Mouse (Mus musculus): ENCODE results near the gene Fbxl17. TPM values are rescaled to one million over a fixed set of nuclear protein-coding genes. Genes with fewer than 3 reads are reported as not detected.

Fbxl17 gene
- polyA plus RNA-seq, 1 experiment = 27.5 TPM

- no peak overlapping the region for H3K27ac ChIP-seq (ENCODE audit: insufficient read depth, low read length)
- H3K4me3 ChIP-seq (ENCODE audit: insufficient read depth, low read length) = no peak overlapping the region
- TF ChIP-seq POLR2A (IDR thresholded peaks at IDR 0.05; ENCODE audit: low read depth, low read length) = no peak
- no peak for TF ChIP-seq CTCF (IDR thresholded peaks at IDR 0.05; ENCODE audit: borderline replicate concordance, insufficient read depth, low read length)
- H3K4me1 ChIP-seq (ENCODE audit: control insufficient read depth, insufficient read depth, low read length) = no peaks in the 10 kb centered on the region
These were observed 491.0 kb downstream of the Fbxl17 start for GRCm38 (mm10) chr17:63008788-63009187.

DNA sequence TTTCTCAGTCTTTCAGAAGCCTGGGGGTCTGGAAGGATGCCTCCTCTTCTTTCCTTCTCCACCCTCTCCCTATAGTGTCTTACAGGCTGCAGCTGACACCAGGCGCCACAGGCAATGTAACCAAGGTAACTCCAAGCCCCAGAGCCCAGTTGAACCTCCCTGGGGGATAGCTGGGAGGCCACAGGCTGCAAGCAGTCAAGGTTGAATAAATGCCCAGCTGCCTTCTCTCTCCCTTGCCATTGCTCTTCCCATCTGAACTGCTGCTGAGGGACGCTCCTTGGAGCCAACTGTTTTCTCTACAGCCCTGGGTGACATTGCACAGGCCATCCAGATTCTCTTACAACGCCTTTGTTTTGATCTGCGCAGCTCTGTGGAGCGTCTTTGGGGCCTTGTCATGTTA is 491.5 kb downstream of the Fbxl17 start:
- TF ChIP-seq POLR2A (IDR thresholded peaks at IDR 0.05; ENCODE audit: low read depth, low read length) (no peak), CTCF (IDR thresholded peaks at IDR 0.05; ENCODE audit: borderline replicate concordance, insufficient read depth, low read length) (no peak)
- H3K27ac ChIP-seq (ENCODE audit: insufficient read depth, low read length) = no peak overlapping the region

GRCm38 (mm10) chr17:63007876-63008275 is 491.9 kb downstream of the Fbxl17 start:
- Histone ChIP-seq H3K27ac (ENCODE audit: insufficient read depth, low read length) (no peak overlapping the region), H3K4me1 (ENCODE audit: control insufficient read depth, insufficient read depth, low read length) (no peaks in the 10 kb centered on the region)
- TF ChIP-seq POLR2A (IDR thresholded peaks at IDR 0.05; ENCODE audit: low read depth, low read length) (no peak), CTCF (IDR thresholded peaks at IDR 0.05; ENCODE audit: borderline replicate concordance, insufficient read depth, low read length) (no peak)

More for the DNA sequence above, 491.5 kb downstream of the Fbxl17 start:
- Histone ChIP-seq H3K4me1 (ENCODE audit: control insufficient read depth, insufficient read depth, low read length) (no peaks in the 10 kb centered on the region), H3K4me3 (ENCODE audit: insufficient read depth, low read length) (no peak overlapping the region)

More at GRCm38 (mm10) chr17:63007876-63008275, 491.9 kb downstream of the Fbxl17 start:
- no peak overlapping the region for H3K4me3 ChIP-seq (ENCODE audit: insufficient read depth, low read length)

Data from embryonic fibroblast, embryonic 13.5 days (primary cell).